Mouse (Mus musculus) testis, adult 2 months (tissue): ENCODE measurements around the gene Ddit4. TPM values are rescaled to one million over a fixed set of nuclear protein-coding genes. Genes with fewer than 3 reads are reported as not detected.

Source experiments
- H3K27ac ChIP-seq: fragments of 200-500 bp; 2 replicates; pipeline ENCODE4 v1.5.1; 2012; ENCODE audit warnings: low read depth, low read length; ENCODE audit not compliant: control insufficient read depth, insufficient read depth
- H3K27me3 ChIP-seq: fragments of 200-500 bp; 2 replicates; pipeline ENCODE4 v1.6.1; 2012; ENCODE audit warnings: mild to moderate bottlenecking, low read length, moderate library complexity; ENCODE audit not compliant: control insufficient read depth, insufficient read depth
- H3K36me3 ChIP-seq: fragments of 200-500 bp; 2 replicates; pipeline ENCODE4 v1.6.1; 2012; ENCODE audit warnings: mild to moderate bottlenecking, low read length; ENCODE audit not compliant: control insufficient read depth, insufficient read depth
- H3K4me1 ChIP-seq: fragments of 200-500 bp; 2 replicates; pipeline ENCODE4 v1.6.1; 2012; ENCODE audit warnings: low read length; ENCODE audit not compliant: control insufficient read depth, insufficient read depth
- H3K4me3 ChIP-seq: fragments of 200-500 bp; 2 replicates; pipeline ENCODE4 v1.5.1; 2012; ENCODE audit warnings: low read depth, mild to moderate bottlenecking, low read length, moderate library complexity, mixed read lengths; ENCODE audit not compliant: control insufficient read depth
- CTCF ChIP-seq: fragments of 200-500 bp; IDR thresholded peaks from 2 replicates; pipeline ENCODE4 v1.5.1; 2012; ENCODE audit warnings: low read depth, mild to moderate bottlenecking, inconsistent platforms, low read length, moderate library complexity; ENCODE audit not compliant: control insufficient read depth, insufficient read depth, insufficient replicate concordance
- POLR2A ChIP-seq: fragments of 200-500 bp; IDR thresholded peaks from 2 replicates; pipeline ENCODE4 v1.6.1; 2012; ENCODE audit warnings: low read depth, mild to moderate bottlenecking, inconsistent platforms, low read length, moderate library complexity; ENCODE audit not compliant: control insufficient read depth
- polyA plus RNA-seq: library from polyadenylated mRNA; depleted of rRNA; stranded (reverse); fragments of >200 nt; gene quantifications from 2 replicates; pipeline ENCODE4 v1.2.3, GENCODE M21; 2012

Gene Ddit4
- polyA plus RNA-seq, 1 experiment: 23.0 TPM

DNA sequence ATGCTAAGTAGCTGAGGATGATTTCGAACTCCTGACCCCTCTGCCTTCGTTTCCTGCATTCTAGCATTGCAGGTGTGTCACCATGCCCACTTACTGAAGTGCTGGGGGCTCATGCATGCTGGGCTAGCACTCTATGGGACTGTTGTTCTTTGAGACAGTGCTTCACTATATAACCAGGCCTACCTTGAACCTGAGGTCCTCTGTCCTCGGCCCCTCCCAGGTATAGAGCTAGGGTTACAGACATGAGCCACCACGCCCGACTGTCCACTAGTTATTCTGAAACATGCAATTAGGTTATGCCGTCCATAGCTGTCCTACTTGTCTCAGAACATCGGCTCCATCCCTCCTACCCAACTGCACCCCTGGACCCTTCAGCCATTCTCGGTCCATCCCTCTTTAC is 20.2 kb upstream of the Ddit4 start:
- TF ChIP-seq CTCF (no peak), POLR2A (no peak)

DNA sequence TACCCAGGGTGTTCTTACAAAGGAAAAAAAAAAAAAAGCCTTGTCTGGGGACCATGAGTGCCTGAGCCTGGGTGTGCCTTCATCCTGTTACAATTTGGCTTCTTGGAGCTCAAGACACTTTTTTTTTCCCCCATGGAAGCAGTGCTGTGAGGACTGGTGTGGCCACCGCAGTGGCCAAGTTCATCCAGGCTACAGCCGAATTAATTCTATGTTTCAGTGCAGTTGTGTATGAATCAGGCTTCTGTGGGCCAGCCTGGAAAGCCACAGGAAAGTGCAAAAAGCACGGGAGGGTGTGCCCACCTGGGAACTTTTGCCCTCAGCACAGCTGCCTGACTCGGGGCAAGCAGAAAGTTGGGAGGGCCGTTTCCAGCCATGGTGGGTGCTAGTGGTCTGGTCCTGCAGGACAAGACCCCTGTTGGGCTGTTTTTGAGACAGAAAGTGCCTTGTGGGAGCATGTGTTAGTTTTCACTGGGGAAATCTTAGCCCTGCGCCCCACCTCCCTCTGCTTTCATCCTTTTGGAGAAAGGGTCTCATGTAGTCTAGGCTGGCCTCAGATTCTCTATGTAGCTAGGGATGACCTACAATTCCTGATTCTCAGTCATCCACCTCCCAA is 18.9 kb upstream of the Ddit4 start:
- Histone ChIP-seq H3K36me3 (no peaks in the 10 kb centered on the region), H3K27me3 (no peaks in the 10 kb centered on the region), H3K4me1 (peaks cover 15% of the 10 kb centered on the region), H3K4me3 (no peak overlapping the region; the same call in 1 of the 2 replicates), H3K27ac (peak overlapping the region; percentile 82)
- TF ChIP-seq CTCF (no peak), POLR2A (no peak)

More for the DNA sequence above, 20.2 kb upstream of the Ddit4 start:
- H3K4me1 ChIP-seq: peaks cover 15% of the 10 kb centered on the region
- no peaks in the 10 kb centered on the region for H3K27me3 ChIP-seq
- H3K4me3 ChIP-seq: no peak overlapping the region
- H3K36me3 ChIP-seq: no peaks in the 10 kb centered on the region
- H3K27ac ChIP-seq: no peak overlapping the region

- TF ChIP-seq POLR2A (no peak; the same call in 1 of the 2 replicates), CTCF (no peak)
- Histone ChIP-seq H3K27me3 (no peaks in the 10 kb centered on the region), H3K4me3 (peak overlapping the region; percentile 49), H3K36me3 (no peaks in the 10 kb centered on the region), H3K4me1 (peaks cover 13% of the 10 kb centered on the region), H3K27ac (peak overlapping the region; percentile 82)
These were observed 18.3 kb upstream of the Ddit4 start for GRCm38 (mm10) chr10:59969821-59970449.

GRCm38 (mm10) chr10:59967309-59967942 is 15.8 kb upstream of the Ddit4 start:
- TF ChIP-seq CTCF (no peak), POLR2A (no peak)
- Histone ChIP-seq H3K4me1 (peaks cover 13% of the 10 kb centered on the region), H3K27me3 (no peaks in the 10 kb centered on the region), H3K4me3 (no peak overlapping the region), H3K27ac (peak overlapping the region; percentile 47; the same call in 1 of the 2 replicates), H3K36me3 (no peaks in the 10 kb centered on the region)

GRCm38 (mm10) chr10:59966743-59967142 is 15.1 kb upstream of the Ddit4 start:
- no peak for TF ChIP-seq POLR2A
- peak; percentile 23; the same call in 1 of the 2 replicates for TF ChIP-seq CTCF
- H3K4me1 ChIP-seq: peaks cover 13% of the 10 kb centered on the region
- H3K36me3 ChIP-seq: no peaks in the 10 kb centered on the region
- no peak overlapping the region for H3K4me3 ChIP-seq
- no peaks in the 10 kb centered on the region for H3K27me3 ChIP-seq
- no peak overlapping the region for H3K27ac ChIP-seq

DNA sequence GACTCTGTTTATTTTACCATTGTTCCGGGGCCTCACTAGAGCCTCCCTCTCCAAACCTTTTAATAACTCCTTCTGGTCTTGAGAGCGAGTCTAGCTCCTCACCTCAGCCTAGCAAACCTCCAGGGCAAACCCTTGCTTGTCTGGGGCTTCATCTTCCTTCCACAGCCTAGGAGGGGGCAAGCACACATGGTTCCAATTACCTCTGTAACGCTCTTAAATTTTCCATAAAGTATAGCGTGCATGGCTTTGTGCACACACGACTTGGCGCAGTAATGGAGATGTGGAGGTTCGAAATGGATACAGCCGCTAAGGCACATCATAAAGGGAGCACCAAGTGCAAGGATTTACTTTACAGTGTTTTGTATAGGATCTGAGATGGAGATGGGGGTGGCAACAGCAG is 14.2 kb upstream of the Ddit4 start:
- Histone ChIP-seq H3K4me3 (no peak overlapping the region), H3K4me1 (peaks cover 13% of the 10 kb centered on the region), H3K36me3 (no peaks in the 10 kb centered on the region)

DNA sequence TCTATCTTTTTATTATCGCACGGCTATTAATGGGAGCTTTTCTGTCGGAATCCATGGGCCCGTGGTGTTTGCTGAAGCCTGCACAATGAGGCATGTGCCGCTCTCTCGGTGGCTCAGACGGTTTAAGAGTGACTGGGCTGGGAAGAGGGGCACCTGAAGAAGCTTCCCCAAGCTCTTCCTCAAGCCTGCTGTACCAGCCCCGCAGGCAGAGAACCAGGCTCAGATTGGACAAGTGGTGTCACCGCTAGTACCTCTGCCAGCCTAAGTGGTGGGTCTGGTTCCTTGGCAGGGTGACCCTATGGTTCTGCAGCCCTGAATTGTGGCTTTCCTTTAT is 13.7 kb upstream of the Ddit4 start:
- no peak overlapping the region for H3K27ac ChIP-seq
- H3K4me1 ChIP-seq: peaks cover 9% of the 10 kb centered on the region
- TF ChIP-seq POLR2A: no peak
- no peak for TF ChIP-seq CTCF
- no peaks in the 10 kb centered on the region for H3K27me3 ChIP-seq
- no peak overlapping the region for H3K4me3 ChIP-seq
- no peaks in the 10 kb centered on the region for H3K36me3 ChIP-seq

More for the DNA sequence above, 14.2 kb upstream of the Ddit4 start:
- H3K27me3 ChIP-seq: no peaks in the 10 kb centered on the region
- TF ChIP-seq CTCF (no peak), POLR2A (no peak)
- H3K27ac ChIP-seq: no peak overlapping the region
